Mouse (Mus musculus) kidney, embryonic 15.5 days (tissue): ENCODE measurements at regions not wholly inside any gene's neighbourhood (a gene's known extent, or its start where the extent isn't known, plus 50 kb on each side); places are given as distances from the start of the nearest gene placed in this dataset.

Experiments
- ATAC-seq: fragments of 200-750 bp; cut with Nextera tagmentation; replicated peaks from 2 replicates; pipeline ENCODE4 v1.8.0; 2017; ENCODE audit warnings: moderate TSS enrichment; ENCODE audit not compliant: low FRiP score
- H3K27ac ChIP-seq: fragments of 300-500 bp; sonication (generic); 2 replicates; pipeline ENCODE4 v1.5.1; 2015; ENCODE audit warnings: mild to moderate bottlenecking, inconsistent platforms
- H3K27me3 ChIP-seq: fragments of 300-500 bp; sonication (generic); 2 replicates; pipeline ENCODE4 v1.6.1; 2015; ENCODE audit warnings: inconsistent platforms
- H3K36me3 ChIP-seq: fragments of 300-500 bp; sonication (generic); 2 replicates; pipeline ENCODE4 v1.6.1; 2015; ENCODE audit warnings: inconsistent platforms
- H3K4me1 ChIP-seq: fragments of 300-500 bp; sonication (generic); 2 replicates; pipeline ENCODE4 v1.6.1; 2015; ENCODE audit warnings: inconsistent platforms
- H3K4me2 ChIP-seq: fragments of 300-500 bp; sonication (generic); 2 replicates; pipeline ENCODE4 v1.6.1; 2015; ENCODE audit warnings: moderate library complexity, mild to moderate bottlenecking, inconsistent platforms
- H3K4me3 ChIP-seq: fragments of 300-500 bp; sonication (generic); replicated peaks from 2 replicates; pipeline ENCODE4 v1.5.1; 2015; ENCODE audit warnings: mild to moderate bottlenecking, inconsistent platforms
- H3K9ac ChIP-seq: fragments of 300-500 bp; sonication (generic); 2 replicates; pipeline ENCODE4 v1.6.1; 2015; ENCODE audit warnings: mild to moderate bottlenecking, inconsistent platforms
- H3K9me3 ChIP-seq: fragments of 300-500 bp; sonication (generic); replicated peaks from 2 replicates; pipeline ENCODE4 v1.6.1; 2016; ENCODE audit warnings: inconsistent platforms
- WGBS: fragments of 180-500 bp; shearing (Covaris S2); methylation state at CpG from one replicate; pipeline ENCODE4 v1.1.7; 2015; ENCODE audit warnings: mixed read lengths; 5-methylcytosine and 5-hydroxymethylcytosine counted together

DNA sequence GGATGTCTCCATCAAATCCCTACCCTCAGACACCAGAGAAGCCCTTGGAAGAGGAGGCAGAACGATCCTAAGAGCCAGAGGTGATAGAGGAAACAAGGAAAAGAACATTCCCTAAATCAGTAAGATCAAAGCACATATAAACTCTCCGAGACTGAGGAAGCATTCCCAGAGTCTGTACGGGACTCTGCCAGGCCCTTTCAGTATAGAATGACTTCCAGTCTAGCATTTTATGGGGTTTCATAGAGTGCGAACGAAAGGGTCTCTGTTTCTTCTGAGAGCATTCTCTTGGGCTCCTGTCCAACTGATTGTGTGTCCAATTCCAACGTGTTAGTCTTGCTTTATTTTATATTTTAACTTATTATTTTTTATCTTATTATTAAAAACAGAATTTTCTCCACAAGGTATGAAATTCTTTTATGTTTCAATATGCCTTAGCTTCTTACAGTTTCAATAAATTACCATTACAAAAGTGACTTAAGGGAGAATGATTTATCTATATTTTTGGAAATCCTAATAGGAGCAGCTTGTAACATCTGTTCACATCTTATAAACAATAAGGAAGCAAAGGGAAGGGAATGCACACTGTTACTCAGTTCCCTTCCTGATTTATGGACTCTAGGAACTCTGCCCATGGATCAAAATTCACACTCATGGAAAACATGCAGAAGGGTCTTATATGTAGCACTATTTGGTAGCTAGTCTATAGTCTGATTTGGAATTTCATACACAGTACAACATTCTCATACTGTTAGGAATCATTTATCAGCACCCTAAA lies 628.8 kb downstream of the Slitrk6 start:
- H3K4me2 ChIP-seq, result no peak overlapping the region
- peak; percentile 82 for ATAC-seq
- no peak overlapping the region for H3K4me3 ChIP-seq
- H3K27me3 ChIP-seq, result no peaks in the 10 kb centered on the region
- no peak overlapping the region for H3K9ac ChIP-seq
- WGBS, result 22% methylated on average over 6 of the region's 6 CpGs
- H3K4me1 ChIP-seq, result no peaks in the 10 kb centered on the region
- H3K36me3 ChIP-seq, result no peaks in the 10 kb centered on the region
- H3K27ac ChIP-seq, result peak overlapping the region; percentile 10; the same call in 1 of the 2 replicates
- H3K9me3 ChIP-seq, result no peaks in the 10 kb centered on the region

DNA sequence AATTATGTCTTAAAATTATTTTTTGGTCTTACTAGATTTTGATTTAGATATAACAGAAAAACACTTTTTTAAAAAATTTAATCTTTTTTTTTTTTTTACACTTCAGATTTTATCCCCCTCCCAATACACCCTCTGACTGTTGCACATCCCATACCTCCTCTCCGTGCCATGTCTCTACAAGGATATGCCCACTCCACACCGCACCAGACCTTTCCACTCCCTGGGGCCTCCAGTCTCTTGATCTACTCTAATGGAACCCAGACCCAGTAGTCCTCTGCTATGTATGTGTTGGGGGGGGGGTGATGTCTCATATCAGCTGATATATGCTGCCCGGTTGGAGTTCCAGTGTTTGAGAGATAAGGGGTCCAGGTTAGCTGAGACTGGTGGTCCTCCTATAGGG lies 632.2 kb downstream of the Slitrk6 start:
- Histone ChIP-seq H3K9me3 (no peaks in the 10 kb centered on the region), H3K36me3 (no peaks in the 10 kb centered on the region), H3K27me3 (no peaks in the 10 kb centered on the region), H3K4me2 (no peak overlapping the region), H3K4me1 (no peaks in the 10 kb centered on the region), H3K9ac (no peak overlapping the region), H3K27ac (no peak overlapping the region), H3K4me3 (no peak overlapping the region)
- no peak for ATAC-seq
- WGBS, result 100% methylated on average over 3 of the region's 3 CpGs

DNA sequence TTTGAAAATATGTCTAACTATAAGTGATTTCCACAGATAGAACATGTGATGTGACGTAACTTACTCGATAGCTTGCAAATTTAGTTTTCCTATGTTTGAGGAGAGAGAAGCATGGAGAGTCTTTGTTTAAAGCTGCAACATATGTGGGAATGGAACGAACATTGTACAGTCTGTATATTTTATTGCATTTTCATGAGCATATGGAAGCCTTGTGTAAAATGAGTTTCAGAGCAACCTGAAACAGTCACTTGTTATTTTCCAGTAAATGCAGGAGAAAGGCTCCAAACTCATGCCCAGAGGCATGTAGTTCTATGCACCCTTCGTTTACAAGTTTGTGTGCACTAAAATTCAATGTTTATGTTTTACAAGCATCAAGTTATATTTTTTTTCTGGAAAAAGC lies 639.4 kb downstream of the Slitrk6 start:
- Histone ChIP-seq H3K27ac (no peak overlapping the region), H3K9ac (no peak overlapping the region), H3K4me2 (no peak overlapping the region), H3K4me3 (no peak overlapping the region), H3K4me1 (no peaks in the 10 kb centered on the region), H3K27me3 (no peaks in the 10 kb centered on the region), H3K36me3 (no peaks in the 10 kb centered on the region), H3K9me3 (no peaks in the 10 kb centered on the region)
- 82% methylated on average over 4 of the region's 4 CpGs for WGBS
- ATAC-seq, result no peak

DNA sequence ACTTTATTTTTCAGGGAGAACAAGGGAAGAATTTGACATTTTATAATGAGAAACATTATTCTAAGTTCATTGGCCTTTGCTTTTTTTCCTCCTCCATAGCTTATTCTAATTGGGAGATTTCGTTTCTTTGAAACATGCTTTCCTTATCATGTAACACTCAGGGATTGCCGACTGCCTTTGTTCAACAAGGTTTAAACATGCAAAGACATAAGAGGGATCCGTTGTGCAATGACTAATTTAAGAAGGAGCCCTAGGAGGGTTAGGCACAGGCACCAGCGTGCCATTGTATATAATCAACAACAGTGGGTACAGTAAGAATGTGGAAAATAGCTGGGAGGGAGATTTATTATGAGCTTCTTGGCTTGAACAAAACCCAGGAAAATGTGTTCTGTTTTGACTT lies 654.1 kb downstream of the Slitrk6 start:
- H3K4me3 ChIP-seq, result no peak overlapping the region
- H3K27me3 ChIP-seq, result no peaks in the 10 kb centered on the region
- H3K9me3 ChIP-seq, result no peaks in the 10 kb centered on the region
- no peak overlapping the region for H3K4me2 ChIP-seq
- no peak for ATAC-seq
- 74% methylated on average over 4 of the region's 4 CpGs for WGBS
- no peaks in the 10 kb centered on the region for H3K4me1 ChIP-seq
- no peak overlapping the region for H3K9ac ChIP-seq
- H3K27ac ChIP-seq, result no peak overlapping the region
- H3K36me3 ChIP-seq, result no peaks in the 10 kb centered on the region

DNA sequence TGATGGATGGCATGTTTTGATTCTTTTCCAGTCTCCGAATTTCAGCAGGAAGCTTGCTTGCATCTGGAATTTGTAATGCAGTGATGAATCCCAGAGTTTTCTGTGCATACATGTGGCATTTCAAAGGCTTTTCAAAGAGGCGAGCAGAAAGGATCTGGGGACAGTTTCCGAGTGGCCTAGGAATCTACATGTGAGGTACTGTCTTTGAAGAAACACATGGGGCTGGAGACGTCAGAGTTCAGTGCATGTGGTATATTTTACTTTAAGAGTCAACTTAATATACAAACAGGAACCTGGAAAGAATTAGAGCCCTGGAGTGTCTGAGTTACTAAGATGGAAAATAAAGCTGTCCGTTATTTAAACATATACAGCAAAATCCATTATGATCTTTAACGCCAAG lies 676.6 kb downstream of the Slitrk6 start:
- Histone ChIP-seq H3K4me1 (no peaks in the 10 kb centered on the region), H3K9ac (no peak overlapping the region), H3K4me2 (no peak overlapping the region), H3K27ac (no peak overlapping the region), H3K4me3 (no peak overlapping the region), H3K27me3 (no peaks in the 10 kb centered on the region), H3K36me3 (no peaks in the 10 kb centered on the region), H3K9me3 (no peaks in the 10 kb centered on the region)
- WGBS, result 59% methylated on average over 6 of the region's 6 CpGs
- ATAC-seq, result no peak

DNA sequence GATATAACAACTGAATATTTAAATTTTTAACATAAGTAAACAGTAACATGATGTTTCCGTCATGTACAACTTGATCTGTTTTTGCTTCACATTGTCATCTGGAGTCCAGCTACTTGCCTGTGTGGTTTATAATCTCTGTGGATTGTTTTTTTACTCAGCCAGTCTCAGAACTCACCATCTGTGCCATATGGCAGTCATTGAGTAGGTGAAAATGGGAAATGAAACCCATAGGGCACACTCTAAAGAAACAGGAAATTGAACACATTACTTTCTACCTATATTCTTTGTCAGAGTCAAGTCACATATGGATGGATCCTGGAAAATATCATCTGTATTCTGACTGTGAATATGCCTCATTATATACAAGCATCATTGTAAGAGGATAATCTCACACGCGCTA lies 707.2 kb downstream of the Slitrk6 start:
- no peak for ATAC-seq
- WGBS, result 91% methylated on average over 3 of the region's 3 CpGs

DNA sequence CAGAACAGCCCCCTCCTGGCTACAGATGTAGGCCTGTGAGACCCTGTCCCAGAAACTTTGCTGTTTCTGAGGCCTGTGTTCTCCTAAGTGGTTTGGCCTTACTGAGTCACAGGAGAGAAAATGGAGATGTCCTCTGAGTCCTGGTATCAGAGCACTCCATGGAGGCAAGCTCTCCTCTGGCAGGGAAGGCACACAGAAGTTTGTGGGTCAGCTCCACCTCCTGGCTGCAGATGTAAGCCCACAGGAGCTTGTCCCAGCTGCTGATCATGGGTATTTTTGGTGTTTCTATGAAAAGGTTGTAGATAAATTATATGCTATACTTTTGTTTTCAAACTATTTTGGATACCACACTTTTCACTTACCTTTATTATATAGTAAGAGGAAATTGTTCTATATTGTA lies 711.7 kb downstream of the Slitrk6 start:
- no peak overlapping the region for H3K9ac ChIP-seq
- no peak for ATAC-seq
- H3K27me3 ChIP-seq, result no peaks in the 10 kb centered on the region
- H3K4me1 ChIP-seq, result no peaks in the 10 kb centered on the region
- H3K4me2 ChIP-seq, result no peak overlapping the region
- H3K9me3 ChIP-seq, result no peaks in the 10 kb centered on the region
- H3K27ac ChIP-seq, result no peak overlapping the region
- no peak overlapping the region for H3K4me3 ChIP-seq
- H3K36me3 ChIP-seq, result no peaks in the 10 kb centered on the region

More for the DNA sequence above, 707.2 kb downstream of the Slitrk6 start:
- H3K27ac ChIP-seq, result no peak overlapping the region
- no peaks in the 10 kb centered on the region for H3K4me1 ChIP-seq
- no peak overlapping the region for H3K9ac ChIP-seq
- H3K36me3 ChIP-seq, result no peaks in the 10 kb centered on the region
- no peak overlapping the region for H3K4me3 ChIP-seq
- no peaks in the 10 kb centered on the region for H3K9me3 ChIP-seq
- no peak overlapping the region for H3K4me2 ChIP-seq
- H3K27me3 ChIP-seq, result no peaks in the 10 kb centered on the region

DNA sequence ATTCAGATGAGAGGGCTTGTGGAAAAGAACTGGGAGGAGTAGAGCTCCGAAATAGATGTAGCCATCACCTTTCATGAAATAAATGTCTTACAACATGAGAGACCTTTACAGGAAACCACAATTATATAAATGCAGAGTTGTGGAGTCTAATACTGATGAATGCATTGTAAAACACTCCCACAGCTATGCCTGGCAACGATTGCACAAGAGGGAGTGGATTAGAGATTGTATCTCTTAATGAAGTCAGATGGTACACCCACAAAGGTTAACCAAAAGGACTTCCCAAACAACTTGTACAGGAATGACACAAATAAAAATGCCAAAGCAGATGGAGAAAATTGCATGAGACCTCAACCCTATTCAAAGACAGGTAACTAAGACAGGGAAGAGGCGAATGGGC lies 733.1 kb downstream of the Slitrk6 start:
- Histone ChIP-seq H3K9ac (no peak overlapping the region), H3K4me2 (no peak overlapping the region), H3K36me3 (no peaks in the 10 kb centered on the region), H3K4me3 (no peak overlapping the region), H3K4me1 (no peaks in the 10 kb centered on the region), H3K27me3 (no peaks in the 10 kb centered on the region), H3K27ac (no peak overlapping the region), H3K9me3 (no peaks in the 10 kb centered on the region)
- WGBS, result 79% methylated on average over 3 of the region's 3 CpGs
- no peak for ATAC-seq

DNA sequence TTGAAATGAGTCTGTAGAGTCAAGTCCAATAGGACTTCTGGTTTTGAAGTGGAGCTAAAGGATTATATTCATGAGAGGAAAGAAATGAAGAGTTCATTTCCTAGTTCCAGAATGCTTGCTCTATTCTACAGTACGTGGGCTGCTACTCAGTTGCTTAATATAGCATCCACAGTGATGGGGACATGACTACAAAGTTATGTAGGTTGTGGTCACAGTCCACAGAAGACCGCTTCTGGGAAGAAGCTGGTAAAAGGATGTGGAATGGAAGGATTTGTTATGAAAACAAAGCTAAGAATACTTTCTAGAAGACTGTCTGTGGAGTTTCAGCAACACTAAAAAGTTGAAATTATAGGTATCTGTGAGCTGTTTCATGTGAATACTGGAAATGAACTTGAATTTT lies 739.8 kb downstream of the Slitrk6 start:
- Histone ChIP-seq H3K4me3 (no peak overlapping the region), H3K9me3 (no peaks in the 10 kb centered on the region), H3K27ac (no peak overlapping the region), H3K9ac (no peak overlapping the region), H3K27me3 (no peaks in the 10 kb centered on the region), H3K36me3 (no peaks in the 10 kb centered on the region), H3K4me2 (no peak overlapping the region), H3K4me1 (no peaks in the 10 kb centered on the region)
- no peak for ATAC-seq
- 70% methylated on average over 2 of the region's 2 CpGs for WGBS

DNA sequence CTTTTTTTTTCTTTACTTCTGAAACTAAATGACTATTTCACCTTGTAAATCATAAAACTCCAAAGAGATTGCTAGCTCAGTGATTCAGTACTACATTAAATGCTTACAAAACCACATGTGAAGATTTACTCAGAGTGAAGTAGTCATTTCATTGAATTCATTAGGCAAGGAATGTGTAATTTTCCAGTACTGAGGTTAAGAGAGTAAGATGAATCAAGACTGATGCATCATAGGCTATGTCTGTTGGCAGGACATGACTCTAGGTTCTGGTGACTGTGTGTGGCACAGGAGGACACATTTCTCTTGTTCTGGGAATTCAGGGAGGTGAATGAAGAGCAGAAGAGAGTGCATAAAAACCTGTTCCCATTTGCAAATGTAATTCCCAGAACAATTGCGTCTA lies 741.7 kb downstream of the Slitrk6 start:
- no peaks in the 10 kb centered on the region for H3K27me3 ChIP-seq
- H3K36me3 ChIP-seq, result no peaks in the 10 kb centered on the region
- no peak overlapping the region for H3K4me3 ChIP-seq
- no peaks in the 10 kb centered on the region for H3K4me1 ChIP-seq
- no peak for ATAC-seq
- no peak overlapping the region for H3K27ac ChIP-seq
- H3K9ac ChIP-seq, result no peak overlapping the region
- no peaks in the 10 kb centered on the region for H3K9me3 ChIP-seq
- 88% methylated on average over 1 of the region's 1 CpGs for WGBS
- H3K4me2 ChIP-seq, result no peak overlapping the region

DNA sequence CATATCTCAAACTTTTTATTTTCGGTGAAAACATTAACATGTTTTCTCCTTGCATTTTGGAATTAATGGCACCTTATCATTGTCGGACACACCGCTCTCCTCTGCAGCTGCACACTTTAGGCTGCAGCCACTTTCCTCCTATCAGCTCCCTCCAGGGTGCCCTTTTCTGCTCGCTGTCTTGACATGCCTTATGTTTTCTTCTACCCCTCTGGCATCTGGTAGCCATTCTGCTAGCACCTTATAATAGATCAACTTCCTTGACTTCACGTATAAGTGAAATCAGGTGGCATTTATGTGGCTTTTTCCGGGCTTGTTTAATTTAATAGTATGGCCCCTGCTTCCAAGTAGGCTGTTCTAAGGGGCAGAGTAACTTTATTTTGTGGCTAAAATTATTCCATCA lies 747.8 kb downstream of the Slitrk6 start:
- no peaks in the 10 kb centered on the region for H3K36me3 ChIP-seq
- H3K27ac ChIP-seq, result no peak overlapping the region
- WGBS, result 82% methylated on average over 6 of the region's 6 CpGs
- no peak overlapping the region for H3K4me3 ChIP-seq
- no peak for ATAC-seq
- H3K9ac ChIP-seq, result no peak overlapping the region
- H3K4me1 ChIP-seq, result no peaks in the 10 kb centered on the region
- no peak overlapping the region for H3K4me2 ChIP-seq
- H3K27me3 ChIP-seq, result no peaks in the 10 kb centered on the region
- no peaks in the 10 kb centered on the region for H3K9me3 ChIP-seq

DNA sequence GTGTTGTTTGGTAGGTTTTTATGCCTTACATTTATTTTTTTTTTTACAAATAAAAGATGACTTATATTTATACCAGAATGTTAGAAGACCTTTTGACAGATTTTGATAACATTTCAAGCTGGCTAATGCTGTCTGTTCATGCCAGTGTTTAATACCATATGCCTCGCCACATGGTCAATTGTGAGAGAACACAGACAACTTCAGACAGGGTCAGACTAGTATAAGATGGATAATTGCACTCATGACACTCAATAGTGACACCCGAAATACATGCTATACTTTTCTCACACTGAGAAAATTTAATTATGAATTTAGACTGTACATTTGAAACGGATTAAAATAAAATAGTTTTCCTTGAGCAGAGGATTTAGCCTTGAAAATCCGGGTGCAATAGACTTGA lies 769.9 kb downstream of the Slitrk6 start:
- Histone ChIP-seq H3K36me3 (no peaks in the 10 kb centered on the region), H3K4me3 (no peak overlapping the region), H3K27ac (no peak overlapping the region), H3K27me3 (no peaks in the 10 kb centered on the region), H3K9ac (no peak overlapping the region), H3K4me2 (no peak overlapping the region), H3K9me3 (no peaks in the 10 kb centered on the region), H3K4me1 (no peaks in the 10 kb centered on the region)
- no peak for ATAC-seq
- WGBS, result 81% methylated on average over 4 of the region's 4 CpGs

DNA sequence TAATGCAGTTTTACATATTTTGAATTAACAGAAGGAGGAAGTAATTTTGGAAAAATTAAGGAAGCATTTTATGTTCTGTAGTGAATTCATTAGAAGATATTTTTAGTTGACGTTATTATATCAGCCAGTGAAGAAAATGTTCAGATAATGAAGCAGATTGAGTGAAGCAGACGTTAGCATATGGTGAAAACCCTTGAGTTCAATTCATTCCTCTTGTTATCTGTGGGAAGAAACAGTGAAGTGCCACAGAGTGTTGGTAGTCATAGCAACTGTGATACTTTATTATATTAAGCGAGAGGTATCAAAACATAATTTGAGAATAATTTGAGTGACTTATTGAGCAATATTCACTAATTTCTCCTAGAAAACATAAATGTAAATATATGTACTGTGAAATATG lies 796.9 kb downstream of the Slitrk6 start:
- no peak overlapping the region for H3K27ac ChIP-seq
- no peak overlapping the region for H3K4me2 ChIP-seq
- no peaks in the 10 kb centered on the region for H3K4me1 ChIP-seq
- H3K9ac ChIP-seq, result no peak overlapping the region
- H3K36me3 ChIP-seq, result no peaks in the 10 kb centered on the region
- H3K9me3 ChIP-seq, result no peaks in the 10 kb centered on the region
- 88% methylated on average over 3 of the region's 3 CpGs for WGBS
- H3K4me3 ChIP-seq, result no peak overlapping the region
- ATAC-seq, result no peak
- no peaks in the 10 kb centered on the region for H3K27me3 ChIP-seq
